Mouse (Mus musculus) hematopoietic stem cell, adult 5-6 weeks (primary cell): ENCODE measurements around the gene Endou. TPM values are rescaled to one million over a fixed set of nuclear protein-coding genes. Genes with fewer than 3 reads are reported as not detected.

Experiments used
- ATAC-seq, 2 experiments: fragments of 125-278 bp in 1 of 2; replicated peaks in 1 of 2; 2 replicates each; pipeline ENCODE4 v1.8.0; 2016 to 2017; ENCODE audit warnings: inconsistent platforms in 2 of 2, mild to moderate bottlenecking in 2 of 2, moderate number of reproducible peaks in 2 of 2, low read depth in 1 of 2, moderate TSS enrichment in 1 of 2; ENCODE audit not compliant: low FRiP score in 2 of 2, poor library complexity in 2 of 2, severe bottlenecking in 2 of 2, insufficient read depth in 1 of 2, low TSS enrichment in 1 of 2
- total RNA-seq: library from RNA; stranded (forward); fragments of 172-1452, 232-1000 nt; gene quantifications from 2 replicates; pipeline ENCODE4 v1.2.3, GENCODE M21; 2017

Endou gene
- total RNA-seq, 1 experiment from 2014 or later: 3.4 TPM

GRCm38 (mm10) chr15:97719494-97719893 lies 11.6 kb downstream of the Endou start:
- ATAC-seq: no peak

GRCm38 (mm10) chr15:97718535-97719155 lies 12.5 kb downstream of the Endou start:
- no peak for ATAC-seq

GRCm38 (mm10) chr15:97717861-97718534 lies 13.1 kb downstream of the Endou start:
- ATAC-seq: peak; percentile 73 to 81

- ATAC-seq: no peak
These were observed 14.4 kb downstream of the Endou start for GRCm38 (mm10) chr15:97716782-97717181.

- no peak for ATAC-seq
These were observed 15.4 kb downstream of the Endou start for GRCm38 (mm10) chr15:97715734-97716133.

DNA sequence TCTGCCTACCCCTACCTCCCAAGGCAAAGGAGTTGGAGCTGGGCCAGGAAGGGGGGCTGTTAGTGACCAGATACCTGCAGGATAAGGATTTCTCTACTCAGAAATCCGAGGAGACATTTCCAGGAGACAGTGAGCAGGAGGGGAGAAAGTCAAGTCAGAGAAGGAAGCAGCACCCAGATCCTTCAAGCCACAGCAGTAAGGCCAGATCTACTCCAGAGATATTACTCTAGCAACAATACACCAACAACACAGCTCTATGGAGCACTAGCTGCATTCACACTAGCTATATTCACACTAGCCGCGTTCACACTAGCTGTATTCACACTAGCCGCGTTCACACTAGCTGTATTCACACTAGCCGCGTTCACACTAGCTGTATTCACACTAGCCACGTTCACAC lies 16.1 kb downstream of the Endou start:
- no peak for ATAC-seq

DNA sequence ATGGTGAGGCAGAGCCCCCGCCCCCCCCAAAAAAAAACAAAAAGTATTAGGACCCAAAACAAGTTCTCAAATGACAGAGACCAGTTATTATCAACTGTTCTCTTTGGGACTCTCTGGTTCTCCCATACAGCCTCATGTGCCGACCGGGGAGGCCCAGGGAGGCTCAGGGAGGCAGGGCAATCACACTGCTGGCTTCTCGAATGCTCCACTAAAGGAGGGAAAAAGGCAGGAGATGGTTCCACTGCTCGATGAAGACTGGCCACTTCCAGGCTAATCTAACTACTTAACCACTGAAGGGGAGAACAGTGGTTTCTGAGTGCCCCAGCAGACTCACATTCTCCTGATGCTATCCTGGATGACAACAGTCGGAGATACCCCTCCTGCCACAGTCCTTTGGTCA lies 18.6 kb downstream of the Endou start:
- no peak for ATAC-seq

GRCm38 (mm10) chr15:97710906-97711305 lies 20.2 kb downstream of the Endou start:
- no peak for ATAC-seq

- ATAC-seq: peak; percentile 92 to 94
These were observed 25.7 kb downstream of the Endou start, which contains the start of gene Rpap3 for GRCm38 (mm10) chr15:97705211-97706050. TSS of gene Rpap3 (minus strand) at chr15:97705825.

GRCm38 (mm10) chr15:97696616-97697015 lies 34.5 kb downstream of the Endou start:
- no peak for ATAC-seq

DNA sequence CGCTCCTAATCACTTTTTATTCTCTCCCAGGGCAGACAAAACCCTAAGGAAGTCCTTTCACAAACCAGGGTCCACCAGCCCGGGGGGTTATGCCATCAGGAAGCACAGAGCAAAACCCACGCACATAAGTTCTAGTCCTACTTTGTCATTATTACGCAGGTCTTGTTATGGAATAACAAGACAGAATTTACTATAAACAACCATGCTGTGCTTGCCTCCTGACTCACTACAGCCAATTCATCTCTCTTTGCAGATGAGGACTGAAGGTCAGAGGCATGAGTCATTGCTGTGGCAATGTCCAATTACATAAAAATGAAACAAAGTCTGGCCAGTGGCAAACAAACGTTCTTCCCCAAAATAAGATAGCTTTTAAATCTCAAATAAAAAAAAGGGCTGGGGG lies 37.7 kb downstream of the Endou start:
- ATAC-seq: no peak

- no peak for ATAC-seq
These were observed 47.0 kb downstream of the Endou start for GRCm38 (mm10) chr15:97684118-97684517.

DNA sequence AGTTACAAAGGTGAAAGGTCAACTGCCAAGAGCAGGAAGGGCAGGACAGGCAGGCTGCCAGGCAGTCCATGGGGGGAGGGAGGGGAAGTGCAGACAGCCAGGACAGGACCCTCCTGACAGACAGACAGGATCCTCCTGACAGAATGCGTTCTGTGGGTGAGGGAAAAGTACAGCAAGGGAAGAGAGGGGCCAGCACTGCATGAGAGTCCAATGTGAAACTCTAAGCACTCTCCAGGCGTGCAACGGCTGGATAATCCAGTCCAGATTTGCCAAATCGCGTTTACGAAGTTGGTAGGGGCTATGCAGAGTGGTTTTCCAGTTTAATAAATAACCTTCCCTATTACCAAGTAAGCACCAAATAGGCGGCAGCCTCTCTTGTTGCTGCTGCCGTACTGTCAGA lies 49.1 kb downstream of the Endou start:
- no peak for ATAC-seq

GRCm38 (mm10) chr15:97679991-97680681 lies 51.0 kb downstream of the Endou start:
- ATAC-seq: no peak

DNA sequence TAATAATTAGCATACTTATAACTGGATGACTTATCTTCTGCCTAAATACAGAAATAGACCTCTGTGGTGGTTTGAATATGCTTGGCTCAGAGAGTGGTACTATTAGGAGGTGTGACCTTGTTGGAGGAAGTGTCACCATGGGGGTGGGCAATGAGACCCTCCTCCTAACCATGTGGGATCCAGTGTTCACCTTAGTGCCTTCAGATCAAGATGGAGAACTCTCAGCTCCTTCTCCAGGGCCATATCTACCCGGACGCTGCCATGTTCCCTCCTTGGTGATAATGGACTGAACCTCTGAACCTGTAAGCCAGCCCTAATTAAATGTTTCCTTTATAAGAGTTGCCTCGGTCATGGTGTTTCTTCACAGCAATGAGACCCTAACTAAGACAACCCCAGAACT lies 53.8 kb downstream of the Endou start:
- no peak for ATAC-seq

GRCm38 (mm10) chr15:97675927-97676326 lies 55.2 kb downstream of the Endou start:
- ATAC-seq: no peak

DNA sequence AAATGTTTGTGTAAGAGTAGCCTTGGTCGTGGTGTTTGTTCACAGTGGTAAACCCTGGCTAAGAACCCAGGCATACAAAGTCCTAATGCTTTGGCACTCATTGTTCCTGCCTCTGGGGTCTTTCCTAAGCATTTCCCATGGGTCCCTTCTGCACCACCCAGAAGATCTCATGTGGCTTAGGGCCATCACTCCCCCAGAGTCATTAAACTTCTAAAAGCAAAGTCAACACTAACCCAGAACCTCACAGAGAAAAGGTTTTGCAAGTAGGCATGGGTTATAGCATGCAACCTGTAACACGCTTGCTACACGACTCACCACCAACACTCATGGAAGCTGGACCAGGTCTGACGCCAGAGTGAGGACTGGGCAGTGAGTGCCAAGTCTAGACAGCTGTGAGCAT lies 56.7 kb downstream of the Endou start:
- no peak for ATAC-seq
